Mouse (Mus musculus) frontal cortex, postnatal 14 days (tissue): ENCODE measurements around the gene Rtbdn.

ENCODE experiments used
- DNase-seq, 2 experiments: peaks; one replicate each; pipeline ENCODE4 v3.0.0; 2022; ENCODE audit warnings: low spot score in 2 of 2

The Rtbdn gene

DNA sequence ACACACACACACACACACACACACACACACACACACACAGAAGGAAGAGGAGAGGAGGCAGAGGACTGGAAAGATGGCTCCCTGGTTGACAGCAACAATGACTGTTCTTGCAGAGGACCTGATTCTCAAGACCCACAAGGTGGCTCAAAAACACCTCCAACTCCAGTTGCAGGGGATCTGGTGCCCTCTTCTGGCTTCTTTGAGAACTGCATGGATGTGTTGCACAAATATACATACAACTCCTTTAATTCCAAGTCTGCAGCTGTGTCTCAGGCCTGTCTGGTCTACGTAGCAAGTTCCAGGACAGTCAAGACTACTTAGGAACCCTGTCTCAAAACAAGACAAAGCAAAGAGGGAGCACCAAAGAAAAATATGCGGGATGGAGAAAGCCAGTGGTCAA, 10.0 kb downstream of the Rtbdn start:
- peak in 1 of 2 experiments; percentile 69 for DNase-seq

DNA sequence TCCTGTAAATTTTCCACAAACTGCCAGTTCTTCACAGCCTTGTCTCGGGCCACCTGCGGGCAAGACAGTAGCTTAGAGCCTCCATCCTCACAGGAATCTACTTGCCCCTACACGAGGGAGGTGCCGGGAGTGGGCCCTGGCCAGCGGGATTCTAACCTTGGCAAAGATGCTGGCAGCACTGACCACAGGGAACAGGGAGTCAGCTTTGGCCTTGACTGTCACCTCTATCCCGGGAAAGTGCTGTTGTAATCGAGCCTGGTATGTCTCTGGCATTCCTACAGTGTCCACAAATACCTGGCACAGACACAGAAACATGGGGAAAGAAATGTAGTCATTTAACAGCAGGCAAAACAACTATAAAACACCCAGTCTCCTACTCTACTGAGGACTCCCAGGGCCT, 13.0 kb downstream of the Rtbdn start:
- DNase-seq, result no peak

DNA sequence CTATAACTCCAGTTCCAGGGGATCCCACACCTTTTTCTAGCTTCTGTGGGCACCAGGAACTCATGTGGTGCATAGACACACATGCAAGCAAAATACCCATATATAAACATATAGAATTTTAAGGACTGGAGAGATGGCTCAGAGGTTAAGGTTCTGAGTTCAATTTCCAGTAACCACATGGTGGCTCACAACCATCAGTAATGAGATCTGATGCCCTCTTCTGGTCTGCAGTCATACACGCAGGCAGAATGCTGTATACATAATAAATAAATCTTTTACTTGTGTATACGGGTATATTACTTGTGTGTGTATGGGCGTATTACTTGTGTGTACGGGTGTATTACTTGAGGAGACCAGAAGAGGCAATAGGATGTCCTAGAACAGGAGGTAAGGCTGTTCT, 17.2 kb downstream of the Rtbdn start:
- no peak for DNase-seq

DNA sequence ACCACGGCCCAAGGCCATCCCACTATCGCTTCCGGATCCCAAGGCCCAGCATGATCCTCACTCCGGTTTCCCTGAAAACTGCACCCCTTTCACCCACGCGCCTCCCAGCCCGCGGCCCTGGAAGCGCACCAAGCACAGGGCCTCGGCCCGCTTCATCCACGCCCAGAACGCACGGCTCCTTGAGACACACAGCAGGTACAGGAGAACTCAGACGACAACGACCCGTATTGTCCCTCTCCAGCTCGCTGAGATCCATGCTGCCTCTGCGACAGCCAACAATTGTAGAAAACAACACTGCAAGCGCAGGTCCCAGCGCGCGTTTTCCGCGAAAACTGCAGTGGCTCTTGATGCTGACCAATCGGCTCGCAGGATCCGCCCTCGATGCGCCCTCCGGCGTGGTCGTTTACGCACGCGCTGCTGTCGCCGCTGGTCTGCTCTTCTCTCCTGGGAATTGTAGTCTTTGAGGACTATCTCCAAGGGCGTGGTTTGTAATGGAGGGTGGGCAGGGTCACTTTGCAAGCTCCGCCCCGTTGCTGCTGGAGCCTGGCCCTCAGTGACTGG, 19.0 kb downstream of the Rtbdn start:
- peak; percentile 91 for DNase-seq

DNA sequence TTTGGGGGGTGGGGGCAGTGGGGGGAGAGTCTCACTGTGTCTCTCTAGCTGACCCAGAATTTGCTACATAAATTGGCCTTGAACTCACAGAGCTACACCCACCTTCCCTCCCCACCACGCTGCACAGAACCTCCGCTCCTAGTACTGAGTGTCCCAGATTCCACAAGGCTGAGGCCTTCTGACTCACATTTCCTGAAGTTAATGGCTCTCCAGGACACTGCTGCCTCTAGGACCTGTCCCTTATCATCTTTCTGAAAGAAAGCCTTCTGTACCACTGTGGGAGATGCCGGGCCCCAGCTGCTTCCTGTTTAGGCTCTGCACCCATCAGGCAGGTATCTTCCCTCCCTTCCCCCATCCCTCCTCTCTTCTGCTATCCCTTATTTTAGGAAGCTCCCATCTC, 19.8 kb downstream of the Rtbdn start:
- DNase-seq, result peak in 1 of 2 experiments; percentile 5

DNA sequence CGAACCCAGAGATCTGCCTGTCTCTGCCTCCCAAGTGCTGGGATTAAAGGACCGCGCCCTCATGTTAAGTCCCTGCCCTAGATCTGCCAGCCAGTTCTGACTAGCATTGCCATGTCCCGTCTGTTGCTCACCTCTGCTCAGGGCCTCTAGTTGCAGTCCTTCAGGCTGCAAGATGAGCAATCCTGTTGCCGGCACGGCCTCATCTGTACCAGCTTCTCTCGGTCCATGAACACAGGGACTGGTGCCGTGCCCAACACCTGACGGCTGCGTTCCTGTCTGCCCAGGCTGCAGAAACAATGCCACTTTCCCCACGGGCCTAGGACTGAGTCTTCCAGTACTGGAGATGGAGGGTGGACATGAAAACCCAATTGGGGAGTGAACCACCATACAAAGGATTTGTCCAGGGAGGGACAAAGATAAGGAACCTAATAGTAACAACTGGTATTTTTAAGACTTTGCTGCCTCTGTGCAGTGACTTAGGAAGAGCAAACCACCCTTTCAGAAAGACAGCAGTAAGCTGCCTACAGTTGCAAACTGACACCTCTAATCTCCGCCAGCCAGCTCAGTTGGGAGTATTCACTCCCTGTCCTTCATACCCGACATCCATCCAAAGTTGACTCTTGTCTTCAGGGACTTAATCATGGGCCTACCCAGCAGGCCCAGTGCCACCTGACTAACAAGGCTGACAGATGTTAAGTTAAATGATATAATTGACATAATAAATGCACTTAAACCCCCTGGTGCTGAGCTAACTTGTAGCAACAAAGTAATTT, 20.9 kb downstream of the Rtbdn start:
- DNase-seq, result peak in 1 of 2 experiments; percentile 11

DNA sequence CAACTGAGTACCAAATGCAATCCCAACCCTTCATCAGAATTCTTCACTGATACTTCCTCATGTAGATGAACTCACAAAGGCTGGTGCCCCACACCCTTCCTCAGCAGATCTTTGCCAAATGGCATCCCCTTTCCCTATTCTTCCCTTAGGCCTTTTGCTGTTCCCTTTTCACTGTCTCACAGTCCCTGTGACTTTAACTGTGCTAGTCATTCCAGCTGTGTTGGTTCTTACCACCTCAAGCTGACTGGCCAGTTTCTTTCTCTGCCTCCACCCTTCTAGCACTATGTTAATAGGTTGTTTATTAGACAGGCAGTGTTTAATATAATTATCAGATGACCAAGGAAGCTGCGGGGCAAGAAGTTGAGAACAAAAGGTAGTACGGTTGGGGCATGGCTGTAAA, 21.9 kb downstream of the Rtbdn start:
- DNase-seq, result no peak

DNA sequence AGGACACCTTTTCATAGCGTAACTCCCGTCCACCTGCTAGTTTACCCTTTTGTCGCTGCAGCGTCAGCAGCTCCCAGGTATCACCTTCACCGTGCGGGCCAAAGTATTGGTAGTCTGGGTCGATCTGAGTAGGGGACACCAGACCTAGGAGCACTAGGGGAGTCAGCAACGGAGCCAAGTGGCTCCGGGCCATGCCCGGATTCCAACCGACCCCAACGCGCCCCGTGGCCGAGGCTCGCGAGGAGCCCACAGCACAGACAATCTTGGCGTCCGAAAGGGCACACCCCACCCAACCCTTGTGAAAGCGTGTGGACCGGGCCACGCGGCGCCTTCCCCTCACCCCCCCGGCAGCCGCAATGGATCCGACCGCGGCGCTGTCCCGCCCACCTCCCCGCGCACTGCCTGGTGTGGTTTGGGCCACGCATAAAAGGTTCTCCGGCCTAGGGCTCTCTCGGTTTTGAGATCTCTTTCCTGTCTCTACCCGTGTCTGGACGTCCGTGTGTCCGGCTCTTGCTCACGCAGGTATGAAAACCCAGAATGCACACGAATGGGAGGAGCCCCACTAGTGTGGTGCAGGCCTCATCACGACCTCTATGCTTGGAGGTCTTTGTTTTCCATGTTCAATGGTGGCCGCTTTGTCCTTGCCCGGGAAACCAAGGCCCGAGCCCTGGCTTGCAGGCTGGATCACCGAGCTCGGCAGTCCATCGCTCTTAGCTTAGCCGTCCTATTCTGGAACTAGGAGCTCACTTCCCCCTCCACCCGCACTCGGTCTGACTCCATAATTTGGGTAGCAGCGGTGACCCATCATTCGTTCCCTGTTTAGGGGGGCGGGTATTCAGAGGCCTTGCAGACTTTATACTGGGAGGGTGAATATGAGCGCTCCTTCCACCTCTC, 22.7 kb downstream of the Rtbdn start, which contains the start of the genes Gm49661, Prdx2 and Rnaseh2a:
Gm49661 (minus strand) TSS at position 193 of the 894 bp plus-strand sequence.
Prdx2 (plus strand) TSS at position 347 of the 894 bp plus-strand sequence.
Rnaseh2a (minus strand) TSS at position 527 of the 894 bp plus-strand sequence.
- DNase-seq, result peak; percentile 51 to 67

DNA sequence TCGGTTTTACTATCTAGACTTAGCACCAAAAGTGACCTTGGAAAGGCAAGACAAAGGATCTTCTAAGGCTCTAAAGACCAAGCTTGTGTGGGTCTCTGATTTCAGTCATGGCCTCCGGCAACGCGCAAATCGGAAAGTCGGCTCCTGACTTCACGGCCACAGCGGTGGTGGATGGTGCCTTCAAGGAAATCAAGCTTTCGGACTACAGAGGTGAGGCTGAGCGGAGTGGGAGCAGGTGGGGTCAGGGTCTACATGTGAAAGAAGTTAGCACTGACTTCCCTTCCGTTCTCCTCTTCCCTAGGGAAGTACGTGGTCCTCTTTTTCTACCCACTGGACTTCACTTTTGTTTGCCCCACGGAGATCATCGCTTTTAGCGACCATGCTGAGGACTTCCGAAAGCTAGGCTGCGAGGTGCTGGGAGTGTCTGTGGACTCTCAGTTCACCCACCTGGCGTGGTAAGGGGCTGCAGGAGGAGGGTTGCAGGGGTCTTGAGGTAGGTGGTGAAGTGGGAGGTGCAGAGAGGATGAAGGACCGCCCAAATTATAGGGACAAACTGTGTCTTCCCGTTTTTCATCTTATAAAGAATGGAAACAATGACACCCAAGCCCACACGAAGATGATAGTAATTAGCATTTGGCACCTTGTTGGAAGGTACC, 23.5 kb downstream of the Rtbdn start:
- DNase-seq, result peak in 1 of 2 experiments; percentile 9

DNA sequence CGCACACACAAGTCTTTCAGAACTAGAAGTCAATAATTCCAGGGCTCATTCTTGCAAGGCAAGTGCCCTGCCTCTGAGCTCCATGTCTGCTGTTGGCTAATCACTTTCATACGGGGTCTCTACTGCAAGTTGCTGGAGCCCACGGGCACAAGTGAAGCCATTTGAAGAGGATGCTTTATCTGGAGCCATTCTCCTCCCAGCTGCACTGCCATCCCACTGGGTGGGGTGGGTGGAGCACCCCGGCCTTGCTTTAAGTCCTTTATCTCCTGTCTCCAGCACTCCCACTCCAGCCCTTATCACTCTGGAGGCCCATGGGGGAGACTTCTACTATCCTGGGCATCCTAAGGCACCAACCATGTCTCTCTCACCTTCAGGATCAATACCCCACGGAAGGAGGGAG, 24.1 kb downstream of the Rtbdn start:
- DNase-seq, result peak in 1 of 2 experiments; percentile 4

DNA sequence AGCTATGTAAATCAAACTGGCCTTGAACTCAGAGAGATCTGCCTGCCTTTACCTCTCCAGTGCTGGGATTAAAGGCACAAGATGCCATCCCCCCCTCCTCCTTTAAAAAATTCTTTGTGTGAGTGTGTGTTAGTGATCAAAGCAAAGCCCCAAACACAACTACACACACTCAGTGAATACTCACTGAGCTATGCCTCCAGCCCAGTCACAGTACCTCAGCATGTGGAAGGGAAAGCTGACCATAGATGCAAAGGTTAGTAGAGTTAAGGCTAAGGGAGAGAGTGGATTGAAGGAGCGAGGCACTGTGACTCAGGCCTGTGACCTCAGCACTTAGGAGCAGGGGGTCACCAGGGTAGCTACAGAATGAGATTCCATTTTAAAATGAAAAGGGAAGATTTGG, 26.3 kb downstream of the Rtbdn start:
- no peak for DNase-seq

DNA sequence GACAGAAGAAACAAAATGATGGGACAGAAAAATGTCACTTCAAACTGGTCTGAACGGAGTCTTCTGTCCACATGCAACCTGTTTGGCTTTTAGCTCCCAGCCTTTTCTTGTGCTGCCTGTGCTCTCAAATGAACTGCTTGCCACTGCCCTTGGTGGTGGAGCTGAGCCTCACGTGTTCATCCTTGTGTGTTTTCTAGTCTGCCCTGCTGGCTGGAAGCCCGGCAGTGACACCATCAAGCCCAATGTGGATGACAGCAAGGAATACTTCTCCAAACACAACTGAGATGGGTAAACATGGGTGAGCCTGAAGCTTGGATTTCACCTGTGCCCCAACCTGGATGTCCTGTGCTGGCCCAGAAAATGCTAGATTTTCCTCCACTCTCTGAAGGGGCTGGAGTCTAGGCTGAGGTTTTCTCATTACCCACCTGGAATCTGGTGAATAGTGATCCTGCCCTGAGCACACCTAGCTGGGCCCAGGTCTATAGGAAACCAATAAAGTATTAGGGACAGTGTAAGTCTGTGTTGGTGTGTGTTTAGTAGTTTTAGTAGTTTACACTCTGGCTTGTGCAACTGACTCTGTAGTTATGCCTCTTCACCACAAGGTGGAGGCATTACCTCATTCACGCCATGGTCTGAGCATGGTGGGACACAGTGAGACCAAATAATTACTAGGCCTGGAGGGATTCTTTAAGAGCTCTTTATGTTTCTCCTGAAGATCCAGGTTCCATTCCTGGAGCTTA, 27.2 kb downstream of the Rtbdn start:
- DNase-seq, result peak in 1 of 2 experiments; percentile 34

DNA sequence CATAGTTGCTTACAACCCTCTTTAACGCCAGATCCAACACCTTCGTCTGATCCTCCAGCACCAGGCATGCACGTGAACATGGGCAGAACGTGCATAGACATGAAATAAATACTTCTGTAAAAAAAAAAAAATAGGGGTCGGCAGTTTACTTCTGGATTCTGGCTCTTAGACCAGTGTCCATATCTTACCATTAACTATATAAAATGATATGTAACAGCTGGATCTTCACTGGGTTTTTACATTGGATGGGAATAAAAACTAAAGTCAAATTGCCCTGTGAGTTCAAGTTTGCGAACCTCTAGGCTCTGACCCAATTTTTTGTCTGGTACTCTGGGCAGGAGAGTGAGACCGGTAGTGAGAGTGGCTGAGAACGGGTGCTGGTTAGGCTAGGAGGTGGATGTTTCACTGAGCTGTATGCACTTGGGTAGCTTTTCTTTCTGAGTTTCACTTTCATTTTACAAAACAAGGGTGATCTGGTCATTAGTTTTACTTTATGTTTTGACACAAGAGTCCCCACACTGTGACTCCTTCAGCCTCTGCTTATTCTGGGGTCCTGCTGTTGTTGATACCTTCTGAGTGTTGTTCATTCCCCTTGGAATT, 27.9 kb downstream of the Rtbdn start:
- no peak for DNase-seq

DNA sequence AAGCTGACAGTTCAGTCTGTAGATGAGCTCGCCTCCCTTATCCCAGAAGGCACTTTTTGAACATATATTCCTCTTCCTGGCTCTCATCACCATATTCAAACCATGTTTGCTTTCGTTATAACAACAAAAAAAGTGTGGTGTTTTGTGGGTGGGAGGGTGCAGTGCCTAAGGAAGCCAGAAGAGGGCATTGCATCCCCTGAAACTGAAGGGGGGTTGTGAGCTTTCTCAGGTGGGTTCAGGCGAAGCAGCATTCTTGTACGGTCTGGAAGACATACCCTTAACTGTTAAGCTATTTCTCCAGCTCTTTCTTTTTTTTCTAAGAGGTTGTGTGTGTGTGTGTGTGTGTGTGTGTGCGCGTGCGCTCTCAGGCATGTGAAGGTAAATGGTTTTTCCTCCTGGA, 28.6 kb downstream of the Rtbdn start:
- peak; percentile 54 to 64 for DNase-seq

DNA sequence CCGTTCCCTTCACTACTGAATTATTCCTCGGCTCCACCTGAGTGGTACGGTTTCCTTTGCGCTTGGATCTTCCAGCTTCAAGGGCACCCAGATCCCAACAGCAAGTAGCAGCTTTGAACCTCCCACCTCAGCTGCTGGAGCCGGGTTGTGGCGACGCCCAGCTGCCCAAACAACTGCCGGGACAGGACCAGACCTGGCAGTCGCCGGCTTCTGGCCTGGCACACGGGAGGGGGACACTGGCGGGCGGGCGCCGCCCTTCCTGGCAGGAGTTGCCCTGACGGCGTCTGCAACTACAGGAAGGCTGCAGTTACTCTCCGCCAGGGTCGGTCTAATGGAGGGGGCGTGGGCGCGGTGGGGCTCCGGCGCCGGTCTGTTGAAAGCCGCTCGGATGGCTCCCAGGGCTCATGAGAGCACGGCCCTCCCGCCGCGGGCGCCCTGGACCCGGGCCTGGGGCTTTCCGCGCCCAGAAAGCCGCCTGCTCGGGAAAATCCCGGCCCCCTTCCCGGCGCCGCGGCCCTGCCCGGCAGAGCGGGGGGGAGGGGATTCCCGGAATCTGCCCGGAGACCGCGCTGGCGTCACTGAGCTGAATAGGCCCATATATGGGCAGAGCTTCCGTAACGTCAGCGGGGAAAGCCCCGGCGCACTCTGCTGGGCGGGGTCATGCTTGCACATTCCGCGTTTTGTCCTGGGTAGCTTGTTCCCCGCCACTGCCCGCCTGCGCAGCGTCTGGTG, 29.4 kb downstream of the Rtbdn start:
- DNase-seq, result peak; percentile 90 to 95

DNA sequence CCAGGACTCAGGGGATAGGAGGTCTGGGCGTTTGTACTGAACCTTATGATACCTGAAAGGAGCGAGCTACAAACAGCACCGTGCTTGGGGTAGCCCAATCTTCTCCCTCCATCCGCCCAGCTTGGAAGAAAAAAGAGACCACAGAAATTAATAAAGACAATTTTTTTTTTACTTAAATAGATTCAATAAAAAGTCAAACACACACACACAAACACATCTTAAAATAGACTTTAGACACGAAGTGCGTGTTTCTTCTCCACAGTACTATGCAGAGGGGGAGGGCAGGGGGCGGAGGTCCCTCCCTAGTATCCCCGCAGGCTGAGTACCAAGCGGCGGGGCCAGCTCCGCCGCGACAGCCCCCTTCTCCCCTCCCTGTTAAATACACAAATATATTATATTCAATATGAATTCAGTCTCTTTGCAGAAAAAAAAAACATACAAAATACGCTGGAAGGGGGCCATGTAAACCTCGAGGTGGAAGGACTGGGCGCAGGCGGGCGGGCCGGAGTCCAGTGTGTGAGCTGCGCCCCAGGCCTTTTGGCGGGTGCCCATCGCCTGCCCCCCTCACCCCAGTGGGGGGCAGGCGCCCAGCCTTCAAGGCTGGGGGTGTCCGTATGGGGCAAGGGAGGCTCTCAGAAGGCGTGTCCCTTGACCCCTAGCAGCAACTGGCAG, 30.1 kb downstream of the Rtbdn start:
- DNase-seq, result no peak

DNA sequence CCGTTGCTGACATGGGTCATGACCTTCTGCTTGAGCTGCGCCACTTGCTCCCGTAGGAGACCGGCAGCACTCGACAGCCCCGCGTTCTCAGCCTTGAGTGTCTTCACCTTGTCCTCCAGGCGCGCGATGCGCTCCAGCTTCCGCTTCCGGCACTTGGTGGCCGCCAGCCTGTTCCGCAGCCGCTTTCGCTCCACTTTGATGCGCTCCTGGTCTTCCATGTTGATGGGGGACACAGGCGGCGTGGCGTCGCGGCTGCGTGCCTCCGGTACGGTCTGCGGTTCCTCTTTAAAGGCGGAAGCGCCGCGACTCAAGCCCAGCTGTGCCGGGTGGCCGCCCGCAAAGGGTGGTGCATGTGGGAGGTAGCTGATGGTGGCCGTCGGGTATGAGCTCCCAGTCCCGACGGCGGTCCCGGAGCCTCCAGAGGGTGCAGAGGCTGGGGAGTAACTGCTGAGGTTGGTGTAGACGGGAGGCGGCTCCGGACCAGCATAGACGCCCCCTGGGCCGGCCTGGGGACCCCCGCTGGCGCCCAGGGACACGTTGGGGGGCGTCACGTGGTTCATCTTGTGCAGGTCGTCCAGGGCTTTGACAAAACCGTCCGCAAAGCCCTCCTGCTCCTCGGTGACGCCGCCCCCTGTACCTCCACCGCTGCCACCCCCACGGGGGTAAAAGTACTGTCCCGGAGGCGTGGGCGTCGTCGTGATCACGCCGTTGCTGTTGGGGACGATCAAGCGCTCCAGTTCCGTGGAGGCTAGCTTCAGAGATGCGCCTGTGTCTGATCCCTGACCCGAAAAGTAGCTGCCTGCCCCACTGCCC, 30.9 kb downstream of the Rtbdn start:
- DNase-seq, result peak; percentile 60 to 61

DNA sequence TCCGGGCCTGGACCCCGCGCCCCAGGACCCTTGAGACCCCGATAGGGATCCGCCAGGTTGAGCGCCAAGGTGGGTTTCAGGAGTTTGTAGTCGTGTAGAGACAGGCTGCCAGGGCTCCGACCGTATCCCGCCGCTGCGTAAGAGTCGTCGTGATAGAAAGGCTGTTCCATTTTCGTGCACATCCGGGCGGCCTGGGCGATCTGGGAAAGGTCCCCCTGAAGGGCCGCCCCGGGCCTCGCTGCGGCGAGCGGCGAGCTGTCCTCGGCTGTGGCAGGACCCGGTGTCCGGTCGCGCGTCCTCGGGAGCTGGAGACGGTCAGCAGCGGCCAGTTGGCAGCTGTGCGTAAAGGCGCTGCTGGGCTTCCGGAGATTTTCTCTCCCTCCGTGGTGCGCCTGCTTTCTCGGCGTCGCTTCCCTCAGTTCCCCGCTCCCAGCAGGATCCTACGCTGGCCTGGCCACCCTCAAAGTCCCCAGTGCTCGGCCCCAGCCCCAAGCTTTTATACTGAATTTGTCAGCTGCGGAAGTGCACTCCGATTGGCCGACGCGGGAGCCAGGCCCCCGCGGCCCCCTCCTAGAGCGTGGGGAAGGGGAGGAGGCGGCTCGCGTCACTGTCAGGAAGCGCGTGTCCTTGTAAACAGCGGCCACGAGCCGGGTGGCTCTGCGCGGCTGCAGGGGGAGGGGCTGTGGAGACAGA, 31.6 kb downstream of the Rtbdn start, which contains the start of gene Junb:
Junb (minus strand) TSS at position 471 of the 693 bp plus-strand sequence.
- DNase-seq, result peak; percentile 92 to 93
